Mouse (Mus musculus) intestine, postnatal 0 days (tissue): Measurements from ENCODE around the gene Camk1g. TPM values are rescaled to one million over a fixed set of nuclear protein-coding genes. Genes with fewer than 3 reads are reported as not detected.

Experiments
- ATAC-seq: fragments of 200-750 bp; cut with Nextera tagmentation; 2 replicates; pipeline ENCODE4 v1.8.0; 2017; ENCODE audit warnings: mild to moderate bottlenecking, moderate TSS enrichment, moderate library complexity
- H3K27ac ChIP-seq: fragments of 300-500 bp; sonication (generic); 2 replicates; pipeline ENCODE4 v1.5.1; 2014; ENCODE audit warnings: mild to moderate bottlenecking, low read depth, low read length, moderate library complexity
- H3K27me3 ChIP-seq: fragments of 300-500 bp; sonication (generic); replicated peaks from 2 replicates; pipeline ENCODE4 v1.6.1; 2014; ENCODE audit warnings: low read length, mixed read lengths; ENCODE audit not compliant: control insufficient read depth, insufficient read depth
- H3K36me3 ChIP-seq: fragments of 300-500 bp; sonication (generic); 2 replicates; pipeline ENCODE4 v1.6.1; 2014; ENCODE audit warnings: mild to moderate bottlenecking, moderate library complexity; ENCODE audit not compliant: control insufficient read depth, insufficient read depth
- H3K4me1 ChIP-seq: fragments of 300-500 bp; sonication (generic); replicated peaks from 2 replicates; pipeline ENCODE4 v1.6.1; 2014; ENCODE audit warnings: antibody characterized with exemption, low read length, mixed read lengths; ENCODE audit not compliant: control insufficient read depth, insufficient read depth
- H3K4me2 ChIP-seq: fragments of 300-500 bp; sonication (generic); replicated peaks from 2 replicates; pipeline ENCODE4 v1.6.1; 2014; ENCODE audit warnings: low read depth, mild to moderate bottlenecking, moderate library complexity
- H3K4me3 ChIP-seq: fragments of 300-500 bp; sonication (generic); 2 replicates; pipeline ENCODE4 v1.5.1; 2014; ENCODE audit warnings: low read depth, low read length
- H3K9ac ChIP-seq: fragments of 300-500 bp; sonication (generic); 2 replicates; pipeline ENCODE4 v1.6.1; 2014; ENCODE audit warnings: mild to moderate bottlenecking, low read depth, low read length
- H3K9me3 ChIP-seq: fragments of 300-500 bp; sonication (generic); 2 replicates; pipeline ENCODE4 v1.6.1; 2016; ENCODE audit warnings: mixed run types; ENCODE audit not compliant: control insufficient read depth
- CTCF ChIP-seq: sonication (generic); IDR thresholded peaks from 2 replicates; pipeline ENCODE4 v1.5.1; 2016; ENCODE audit warnings: low read depth, mild to moderate bottlenecking, control low read depth, antibody characterized with exemption, moderate library complexity
- WGBS: fragments of 180-500 bp; shearing (Covaris S2); extraction: QIAGEN DNeasy Blood & Tissue Kit; methylation state at CpG from one replicate; pipeline ENCODE4 v1.1.7; 2014; 5-methylcytosine and 5-hydroxymethylcytosine counted together
- polyA plus RNA-seq: library from polyadenylated mRNA; unstranded; fragments of >200 nt; fragmentation: Nextera tagmentation; extraction: Ambion mirVana; gene quantifications from 2 replicates; pipeline ENCODE4 v1.2.1, GENCODE M21; 2015

Gene Camk1g
- polyA plus RNA-seq, 1 experiment from 2014 or later: 1.0 TPM

DNA sequence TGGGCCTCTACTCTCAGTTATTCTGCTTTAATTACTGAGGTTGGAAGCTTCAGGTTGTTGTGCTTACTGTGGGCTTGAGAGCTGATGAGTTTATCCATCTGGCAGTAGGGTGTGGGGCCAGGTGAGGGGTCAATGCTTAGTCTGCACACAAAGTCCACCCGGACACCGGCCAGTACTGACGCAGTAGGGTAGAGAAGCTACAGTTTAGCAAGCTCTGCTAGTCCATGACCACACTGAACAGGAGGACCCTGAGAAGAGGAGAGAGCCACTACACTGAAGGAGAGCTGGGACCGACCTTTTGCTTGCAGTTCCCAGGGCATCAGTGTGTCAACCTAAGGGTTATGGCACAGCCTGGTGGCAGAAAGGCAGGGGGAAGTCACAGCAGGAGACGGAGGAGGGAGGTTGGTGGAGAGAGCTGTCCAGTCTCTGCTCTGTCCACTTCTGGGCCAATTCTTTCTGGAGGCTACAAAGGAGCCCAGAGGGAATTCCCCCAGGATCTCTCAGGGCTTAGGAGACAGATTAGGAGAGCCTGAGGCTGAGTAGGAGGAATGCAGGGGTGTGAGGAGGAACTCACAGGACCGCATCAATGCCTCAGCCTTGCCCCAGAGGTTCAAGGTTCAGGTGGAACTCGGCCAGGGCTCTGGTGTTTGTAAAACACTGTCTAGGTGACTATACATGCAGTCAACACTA is 43.5 kb downstream of the Camk1g start:
- Histone ChIP-seq H3K4me1 (no peaks in the 10 kb centered on the region; the same call in 1 of the 2 replicates), H3K27ac (no peak overlapping the region), H3K36me3 (no peaks in the 10 kb centered on the region), H3K27me3 (no peaks in the 10 kb centered on the region), H3K9ac (no peak overlapping the region), H3K9me3 (no peaks in the 10 kb centered on the region), H3K4me2 (no peak overlapping the region), H3K4me3 (no peak overlapping the region)
- ATAC-seq: peak; percentile 64
- peak; percentile 61 for TF ChIP-seq CTCF
- 53% methylated on average over 7 of the region's 7 CpGs for WGBS

DNA sequence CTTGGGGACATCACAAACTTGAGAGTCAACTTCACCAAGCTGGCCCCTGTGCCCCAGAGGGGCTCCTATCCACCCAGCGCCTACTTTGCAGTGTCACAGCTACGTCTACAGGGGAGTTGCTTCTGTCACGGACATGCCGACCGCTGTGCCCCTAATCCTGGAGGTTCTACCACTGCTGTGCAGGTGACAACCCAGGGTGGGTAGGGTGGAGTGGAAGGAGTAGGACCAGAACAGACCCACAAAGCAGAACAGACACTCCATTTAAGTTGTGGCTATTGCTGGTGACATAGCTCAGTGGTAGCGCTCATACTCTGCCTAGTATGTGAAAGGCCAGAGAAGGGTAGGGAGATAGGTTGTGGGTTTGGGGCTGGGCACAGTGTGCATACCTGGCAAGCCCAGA is 44.2 kb downstream of the Camk1g start:
- Histone ChIP-seq H3K4me1 (no peaks in the 10 kb centered on the region; the same call in 1 of the 2 replicates), H3K4me2 (no peak overlapping the region), H3K27ac (no peak overlapping the region), H3K27me3 (no peaks in the 10 kb centered on the region), H3K9ac (no peak overlapping the region), H3K4me3 (no peak overlapping the region), H3K9me3 (no peaks in the 10 kb centered on the region), H3K36me3 (no peaks in the 10 kb centered on the region)
- WGBS: 94% methylated on average over 6 of the region's 6 CpGs
- no peak for ATAC-seq
- no peak for TF ChIP-seq CTCF

DNA sequence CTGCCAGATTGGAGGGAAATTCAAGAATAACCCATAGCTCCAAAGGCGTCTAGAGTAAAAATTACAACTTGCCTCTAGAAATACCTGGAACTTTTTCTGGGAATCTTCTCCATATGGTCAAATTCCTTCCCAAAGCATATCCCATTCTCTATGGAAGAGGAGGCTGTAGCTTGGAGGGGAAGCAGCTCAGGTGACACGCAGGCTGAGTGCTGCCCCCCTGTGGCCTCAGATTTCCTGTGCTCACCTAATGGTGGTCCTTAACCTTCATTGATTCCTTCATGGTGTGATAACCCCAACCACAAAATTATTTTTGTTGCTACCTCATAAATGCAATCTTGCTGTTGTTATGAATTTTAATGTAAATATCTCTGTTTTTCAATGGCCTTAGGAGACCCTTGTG is 45.9 kb downstream of the Camk1g start:
- Histone ChIP-seq H3K9ac (no peak overlapping the region), H3K4me3 (no peak overlapping the region), H3K36me3 (no peaks in the 10 kb centered on the region), H3K27ac (no peak overlapping the region), H3K27me3 (no peaks in the 10 kb centered on the region), H3K4me1 (no peaks in the 10 kb centered on the region; the same call in 1 of the 2 replicates), H3K4me2 (no peak overlapping the region), H3K9me3 (no peaks in the 10 kb centered on the region)
- peak; percentile 81 for TF ChIP-seq CTCF
- no peak for ATAC-seq
- WGBS: 36% methylated on average over 2 of the region's 2 CpGs

DNA sequence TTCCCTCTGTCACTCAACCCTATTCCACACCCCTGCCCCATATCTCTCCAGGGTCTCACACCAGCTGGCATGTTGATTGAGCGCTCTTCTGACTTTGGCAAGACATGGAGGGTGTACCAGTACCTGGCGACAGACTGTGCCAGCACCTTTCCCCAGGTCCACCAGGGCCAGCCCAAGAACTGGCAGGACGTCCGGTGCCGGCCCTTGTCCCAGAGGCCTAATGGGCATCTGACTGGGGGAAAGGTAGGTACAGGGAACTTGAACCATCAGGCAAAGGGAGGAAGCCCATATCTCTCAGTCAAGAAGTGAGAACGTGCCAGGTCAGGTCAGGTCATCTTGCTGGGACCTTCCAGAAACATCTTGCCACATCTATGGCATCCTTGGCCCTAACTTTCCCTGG is 46.4 kb downstream of the Camk1g start:
- ATAC-seq: no peak

DNA sequence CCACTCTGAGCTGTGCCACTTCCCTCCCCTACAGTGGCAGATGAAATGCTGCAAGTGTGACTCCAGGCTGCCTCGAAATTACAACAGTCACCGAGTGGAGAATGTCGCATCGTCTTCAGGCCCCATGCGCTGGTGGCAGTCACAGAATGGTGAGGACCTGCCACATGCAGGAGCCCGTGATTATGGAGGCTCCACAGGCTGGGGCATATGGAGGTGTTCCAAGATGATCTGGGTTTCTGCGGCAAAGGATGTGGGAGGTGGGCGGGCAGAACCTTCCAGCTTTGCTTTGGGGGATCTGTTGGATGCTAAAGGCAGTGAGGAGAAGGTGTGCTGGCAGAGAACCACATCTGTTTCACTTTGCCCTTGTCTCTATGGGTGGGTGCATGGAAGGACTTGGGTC is 49.7 kb downstream of the Camk1g start:
- Histone ChIP-seq H3K27ac (no peak overlapping the region), H3K36me3 (no peaks in the 10 kb centered on the region), H3K9me3 (no peaks in the 10 kb centered on the region), H3K9ac (no peak overlapping the region), H3K27me3 (no peaks in the 10 kb centered on the region), H3K4me3 (no peak overlapping the region), H3K4me1 (no peaks in the 10 kb centered on the region; the same call in 1 of the 2 replicates), H3K4me2 (no peak overlapping the region)
- WGBS: 93% methylated on average over 8 of the region's 8 CpGs
- TF ChIP-seq CTCF: no peak
- ATAC-seq: no peak

More for the DNA sequence above, 46.4 kb downstream of the Camk1g start:
- Histone ChIP-seq H3K4me3 (no peak overlapping the region), H3K36me3 (no peaks in the 10 kb centered on the region), H3K4me2 (no peak overlapping the region), H3K4me1 (no peaks in the 10 kb centered on the region; the same call in 1 of the 2 replicates), H3K9ac (no peak overlapping the region), H3K27me3 (no peaks in the 10 kb centered on the region), H3K27ac (no peak overlapping the region), H3K9me3 (no peaks in the 10 kb centered on the region)
- WGBS: 94% methylated on average over 6 of the region's 6 CpGs
- no peak for TF ChIP-seq CTCF

DNA sequence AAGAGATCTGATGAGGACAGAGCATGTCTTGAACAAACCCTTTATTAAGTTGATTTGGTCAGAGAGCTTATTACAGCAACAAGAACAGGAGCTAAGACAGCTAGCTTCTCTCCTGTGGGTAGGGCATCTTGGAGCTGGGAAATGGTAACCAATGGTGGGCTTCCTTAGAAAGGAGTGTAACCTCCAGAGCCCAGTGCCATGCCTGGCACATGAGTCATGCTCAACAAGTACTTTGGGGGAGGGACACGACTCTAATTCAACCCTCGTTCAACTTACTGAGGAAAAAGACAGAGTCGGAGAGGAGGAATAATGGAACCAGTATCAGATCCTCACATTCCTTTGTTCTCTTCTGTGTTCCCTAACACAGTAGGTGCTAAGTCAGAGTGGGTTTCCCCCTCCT is 50.4 kb downstream of the Camk1g start:
- Histone ChIP-seq H3K36me3 (no peaks in the 10 kb centered on the region), H3K4me1 (no peaks in the 10 kb centered on the region; the same call in 1 of the 2 replicates), H3K27me3 (no peaks in the 10 kb centered on the region), H3K9ac (no peak overlapping the region), H3K4me2 (no peak overlapping the region), H3K27ac (no peak overlapping the region), H3K4me3 (no peak overlapping the region), H3K9me3 (no peaks in the 10 kb centered on the region)
- TF ChIP-seq CTCF: no peak
- WGBS: 65% methylated on average over 3 of the region's 3 CpGs
- ATAC-seq: no peak
